Mouse (Mus musculus): Measurements from ENCODE around the gene Bnc1.

DNA sequence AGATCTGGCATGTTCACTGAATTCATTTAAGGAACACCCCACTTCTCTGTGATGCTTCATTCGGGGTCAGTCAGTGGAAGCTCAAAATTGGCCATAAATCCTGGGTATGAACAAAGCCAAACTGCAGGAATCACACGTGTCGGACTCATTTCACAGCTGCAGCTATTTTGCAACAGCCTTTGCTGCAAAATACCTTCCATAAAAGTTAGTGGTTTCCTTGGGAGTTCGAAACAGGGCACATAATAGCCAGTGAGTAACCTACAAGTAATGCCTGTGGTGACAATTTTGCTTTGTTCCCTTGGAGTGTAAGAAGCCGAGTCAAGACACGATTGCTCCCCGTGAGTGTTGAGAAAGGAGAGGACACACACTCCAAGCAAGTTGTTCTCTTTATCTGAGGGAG, 7.3 kb upstream of the Bnc1 start:
- TF ChIP-seq CTCF (IDR thresholded peaks at IDR 0.05; ENCODE audit: control insufficient read depth, insufficient read depth, insufficient read length) (no peak), MAX (IDR thresholded peaks at IDR 0.05) (peak; percentile 70), USF1 (IDR thresholded peaks at IDR 0.05; ENCODE audit: low read depth) (no peak), MYOG (IDR thresholded peaks at IDR 0.05; ENCODE audit: control insufficient read depth, extremely low read depth, insufficient read length) (no peak)
